Mouse (Mus musculus) urinary bladder, postnatal 25 days (tissue): ENCODE measurements around the gene Avp.
"Not testable (repeated sequence)": the region's sequence is repeated elsewhere in the genome, so short reads cannot be mapped to it uniquely, and the experiment has no call there.

Source experiments
- DNase-seq: peaks from one replicate; pipeline ENCODE4 v3.0.0; 2022; ENCODE audit warnings: low spot score

Gene Avp

GRCm38 (mm10) chr2:130582552-130582951, at the start of gene Avp:
Gene Avp, minus strand, starts transcription at chr2:130582554.
- no peak for DNase-seq

GRCm38 (mm10) chr2:130629839-130630203, 47.5 kb upstream of the Avp start, which contains the start of the genes Fastkd5 and Ubox5:
Gene Fastkd5, minus strand, starts transcription at chr2:130630027.
Gene Ubox5, minus strand, starts transcription at chr2:130630038.
- peak; percentile 92 for DNase-seq

- DNase-seq = no peak
Observed at GRCm38 (mm10) chr2:130629080-130629838, 46.9 kb upstream of the Avp start.

- no peak for DNase-seq
Observed at GRCm38 (mm10) chr2:130628424-130628823, 46.1 kb upstream of the Avp start.

- no peak for DNase-seq
Observed at GRCm38 (mm10) chr2:130618972-130619371, 36.6 kb upstream of the Avp start.

GRCm38 (mm10) chr2:130613091-130613490, 30.7 kb upstream of the Avp start:
- no peak for DNase-seq

- no peak for DNase-seq
Observed at GRCm38 (mm10) chr2:130602195-130602594, 19.8 kb upstream of the Avp start.

- DNase-seq = no peak
Observed at GRCm38 (mm10) chr2:130598399-130598798, 16.0 kb upstream of the Avp start.

GRCm38 (mm10) chr2:130597601-130598010, 15.3 kb upstream of the Avp start:
- no peak for DNase-seq

- no peak for DNase-seq
Observed at GRCm38 (mm10) chr2:130595596-130595995, 13.2 kb upstream of the Avp start.

- DNase-seq = no peak
Observed at GRCm38 (mm10) chr2:130591016-130591415, 8.7 kb upstream of the Avp start.

GRCm38 (mm10) chr2:130589761-130590160, 7.4 kb upstream of the Avp start:
- DNase-seq = no peak

- DNase-seq = no peak
Observed at GRCm38 (mm10) chr2:130589157-130589556, 6.8 kb upstream of the Avp start.

- no peak for DNase-seq
Observed at GRCm38 (mm10) chr2:130588373-130588772, 6.0 kb upstream of the Avp start.

GRCm38 (mm10) chr2:130586016-130586415, 3.7 kb upstream of the Avp start:
- no peak for DNase-seq

- no peak for DNase-seq
Observed at GRCm38 (mm10) chr2:130583902-130584560, 1.7 kb upstream of the Avp start.

- DNase-seq = no peak
Observed at GRCm38 (mm10) chr2:130581201-130581600, 1.2 kb downstream of the Avp start.

GRCm38 (mm10) chr2:130579791-130580190, 2.6 kb downstream of the Avp start:
- no peak for DNase-seq

GRCm38 (mm10) chr2:130578148-130578547, 4.2 kb downstream of the Avp start:
- peak; percentile 61 for DNase-seq

- DNase-seq = peak; percentile 26
Observed at GRCm38 (mm10) chr2:130577632-130578031, 4.7 kb downstream of the Avp start.

- no peak for DNase-seq
Observed at GRCm38 (mm10) chr2:130577021-130577420, 5.3 kb downstream of the Avp start.

GRCm38 (mm10) chr2:130576564-130576963, 5.8 kb downstream of the Avp start:
- not testable (repeated sequence) for DNase-seq

GRCm38 (mm10) chr2:130575873-130576272, 6.5 kb downstream of the Avp start, which contains the start of gene Oxt:
Gene Oxt, plus strand, starts transcription at chr2:130576173.
- DNase-seq = no peak
